Mouse (Mus musculus): ENCODE measurements around the gene Mbnl2. TPM values are rescaled to one million over a fixed set of nuclear protein-coding genes. Genes with fewer than 3 reads are reported as not detected.

Gene Mbnl2
- total and polyA plus RNA-seq, 3 experiments, result 23.8 to 28.9 (median 23.9) TPM

GRCm38 (mm10) chr14:120404811-120405582, 129.5 kb downstream of the Mbnl2 start:
- H3K27ac ChIP-seq (ENCODE audit: insufficient read depth, low read depth), result no peak overlapping the region

GRCm38 (mm10) chr14:120405597-120405996, 130.1 kb downstream of the Mbnl2 start:
- no peak for DNase-seq (ENCODE audit: extremely low read depth)
- dilution Hi-C loops (cut with MboI; ENCODE audit: extremely low pct_ligation_motif_present, extremely low pct_unique_long_range_greater_than_20kb, low sequenced_read_pairs), result no loop called here

More at GRCm38 (mm10) chr14:120404811-120405582, 129.5 kb downstream of the Mbnl2 start:
- in situ Hi-C loops (cut with MboI; ENCODE audit: low pct_ligation_motif_present, low pct_unique_long_range_greater_than_20kb, low sequenced_read_pairs), result loop anchor here (10.0 kb wide), 1 partner anchor 270 kb away; no protein-coding TSS in a partner anchor
- dilution Hi-C loops (cut with MboI; ENCODE audit: extremely low pct_ligation_motif_present, extremely low pct_unique_long_range_greater_than_20kb, low sequenced_read_pairs), result no loop called here
- H3K27me3 ChIP-seq (replicated peaks), result no peaks in the 10 kb centered on the region
- peaks cover 0 to 23% of the 10 kb centered on the region in 2 experiments; a peak in 3 of 4 replicates for H3K4me1 ChIP-seq (ENCODE audit: control insufficient read depth in 1 of 2, insufficient read depth in 2 of 2)
- no peak overlapping the region for H3K4me3 ChIP-seq (replicated peaks in 1 of 3; ENCODE audit: low read depth in 2 of 3, low read length in 2 of 3, poor library complexity in 1 of 3)
- TF ChIP-seq TCF12 (IDR thresholded peaks at IDR 0.05; ENCODE audit: low read depth, low read length) (no peak), ZC3H11A (IDR thresholded peaks at IDR 0.05; ENCODE audit: low read depth, low read length) (no peak), ETS1 (conservative IDR thresholded peaks at IDR 0.05; ENCODE audit: low read depth, low read length) (no peak), USF2 (conservative IDR thresholded peaks at IDR 0.05; ENCODE audit: low read depth, low read length) (no peak), CTCF (conservative IDR thresholded peaks at IDR 0.05 in 1 of 2, IDR thresholded peaks at IDR 0.05 in 1 of 2; ENCODE audit: low read depth in 2 of 2, low read length in 2 of 2) (no peak), NELFE (IDR thresholded peaks at IDR 0.05; ENCODE audit: low read depth, low read length) (no peak), KAT2A (IDR thresholded peaks at IDR 0.05; ENCODE audit: insufficient replicate concordance, low read length) (no peak), HCFC1 (IDR thresholded peaks at IDR 0.05; ENCODE audit: low read depth, low read length) (no peak), JUN (IDR thresholded peaks at IDR 0.05; ENCODE audit: insufficient read depth, low read depth, low read length) (no peak), MXI1 (IDR thresholded peaks at IDR 0.05; ENCODE audit: low read depth, low read length) (no peak)
- peaks cover 46 to 84% of the 10 kb centered on the region in 2 experiments for H3K36me3 ChIP-seq (replicated peaks in 1 of 2; ENCODE audit: control insufficient read depth in 1 of 2, insufficient read depth in 1 of 2, low read length in 1 of 2)
- H3K9me3 ChIP-seq (replicated peaks; ENCODE audit: low read length), result no peaks in the 10 kb centered on the region
- no peak for DNase-seq (ENCODE audit: extremely low read depth)
- H3K4me2 ChIP-seq (ENCODE audit: insufficient read depth, low read depth, poor library complexity, severe bottlenecking), result no peak overlapping the region
- no peaks in the 10 kb centered on the region for H3K79me2 ChIP-seq (replicated peaks; ENCODE audit: control insufficient read depth, extremely low read depth, insufficient read depth, poor library complexity, severe bottlenecking)
- no peak overlapping the region for H3K9ac ChIP-seq (ENCODE audit: insufficient read depth, low read depth)

More at GRCm38 (mm10) chr14:120405597-120405996, 130.1 kb downstream of the Mbnl2 start:
- TF ChIP-seq POLR2A (IDR thresholded peaks at IDR 0.05; ENCODE audit: low read depth, low read length) (no peak), GABPA (IDR thresholded peaks at IDR 0.05; ENCODE audit: insufficient replicate concordance, low read depth, low read length) (no peak), JUND (conservative IDR thresholded peaks at IDR 0.05; ENCODE audit: low read depth, low read length) (no peak), CHD1 (IDR thresholded peaks at IDR 0.05; ENCODE audit: low read depth, low read length) (no peak), NELFE (IDR thresholded peaks at IDR 0.05; ENCODE audit: low read depth, low read length) (no peak), ETS1 (conservative IDR thresholded peaks at IDR 0.05; ENCODE audit: low read depth, low read length) (no peak), SIN3A (IDR thresholded peaks at IDR 0.05; ENCODE audit: low read length) (no peak), MAX (IDR thresholded peaks at IDR 0.05; ENCODE audit: low read length) (no peak), POLR2AphosphoS2 (IDR thresholded peaks at IDR 0.05; ENCODE audit: low read depth, low read length) (no peak), EP300 (IDR thresholded peaks at IDR 0.05; ENCODE audit: low read length) (no peak), ZKSCAN1 (IDR thresholded peaks at IDR 0.05; ENCODE audit: borderline replicate concordance, low read depth, low read length) (no peak), MEF2A (IDR thresholded peaks at IDR 0.05; ENCODE audit: borderline replicate concordance, low read depth, low read length) (no peak), IRF4 (IDR thresholded peaks at IDR 0.05; ENCODE audit: low read depth, low read length) (no peak), USF1 (IDR thresholded peaks at IDR 0.05; ENCODE audit: low read depth, low read length) (no peak), USF2 (conservative IDR thresholded peaks at IDR 0.05; ENCODE audit: low read depth, low read length) (no peak)
- H3K9me3 ChIP-seq (replicated peaks; ENCODE audit: low read length), result no peaks in the 10 kb centered on the region
- H3K4me3 ChIP-seq (replicated peaks in 1 of 3; ENCODE audit: low read depth in 2 of 3, low read length in 2 of 3, poor library complexity in 1 of 3), result no peak overlapping the region
- no peaks in the 10 kb centered on the region for H3K79me2 ChIP-seq (replicated peaks; ENCODE audit: control insufficient read depth, extremely low read depth, insufficient read depth, poor library complexity, severe bottlenecking)
- H3K36me3 ChIP-seq (replicated peaks in 1 of 2; ENCODE audit: control insufficient read depth in 1 of 2, insufficient read depth in 1 of 2, low read length in 1 of 2), result peaks cover 45 to 85% of the 10 kb centered on the region in 2 experiments
- H3K4me2 ChIP-seq (ENCODE audit: insufficient read depth, low read depth, poor library complexity, severe bottlenecking), result no peak overlapping the region
- no peaks in the 10 kb centered on the region for H3K27me3 ChIP-seq (replicated peaks)
- in situ Hi-C loops (cut with MboI; ENCODE audit: low pct_ligation_motif_present, low pct_unique_long_range_greater_than_20kb, low sequenced_read_pairs), result loop anchor here (10.0 kb wide), 1 partner anchor 271 kb away; no protein-coding TSS in a partner anchor
- H3K27ac ChIP-seq (ENCODE audit: insufficient read depth, low read depth), result no peak overlapping the region
- H3K9ac ChIP-seq (ENCODE audit: insufficient read depth, low read depth), result no peak overlapping the region
- peaks cover 0 to 23% of the 10 kb centered on the region in 2 experiments; a peak in 3 of 4 replicates for H3K4me1 ChIP-seq (ENCODE audit: control insufficient read depth in 1 of 2, insufficient read depth in 2 of 2)

Data from CH12.LX (cell line).